Mouse (Mus musculus): Measurements from ENCODE around the gene Cxcl17.
"Not testable (repeated sequence)": the region's sequence is repeated elsewhere in the genome, so short reads cannot be mapped to it uniquely, and the experiment has no call there.

The Cxcl17 gene

DNA sequence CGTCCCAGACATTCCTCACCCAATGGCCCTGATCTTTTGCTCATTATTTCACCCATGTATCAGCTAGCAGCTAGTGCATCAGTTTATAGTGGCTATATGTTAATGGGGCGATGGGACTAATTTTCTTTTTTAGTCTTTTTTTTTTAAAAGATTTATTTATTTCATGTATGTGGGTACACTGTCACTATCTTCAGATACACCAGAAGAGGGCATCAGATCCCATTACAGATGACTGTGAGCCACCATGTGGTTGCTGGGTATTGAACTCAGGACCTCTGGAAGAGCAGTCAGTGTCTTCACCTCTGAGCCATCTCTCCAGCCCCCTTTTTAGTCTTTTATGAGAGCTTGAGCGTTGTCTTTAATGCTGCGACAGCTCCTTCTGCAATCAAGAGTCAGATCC lies 13.7 kb upstream of the Cxcl17 start:
- DNase-seq (ENCODE audit: low read depth, low spot score): not testable (repeated sequence)

DNA sequence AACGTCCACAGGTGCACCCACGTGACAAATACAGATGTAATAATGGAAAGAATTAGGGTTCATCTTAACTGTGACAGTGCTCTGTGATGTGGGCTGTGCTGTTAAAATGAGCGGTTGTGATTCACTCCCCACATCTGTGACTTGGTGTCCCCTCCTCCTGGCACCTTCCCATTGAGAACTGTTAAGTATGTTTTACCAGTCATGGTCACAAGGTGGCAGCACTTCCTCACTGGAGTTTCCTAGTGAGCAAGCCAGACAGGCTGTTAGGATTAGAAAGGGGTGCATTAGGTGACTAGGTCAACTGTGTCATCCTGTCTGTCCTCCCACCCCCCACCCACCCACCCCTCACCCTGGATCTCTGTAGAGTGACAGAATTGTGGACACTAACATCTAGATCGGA lies 11.7 kb upstream of the Cxcl17 start:
- peak; percentile 64 for DNase-seq (ENCODE audit: low read depth, low spot score)

GRCm38 (mm10) chr7:25422286-25422841 lies 9.7 kb upstream of the Cxcl17 start:
- DNase-seq (ENCODE audit: low read depth, low spot score): no peak

DNA sequence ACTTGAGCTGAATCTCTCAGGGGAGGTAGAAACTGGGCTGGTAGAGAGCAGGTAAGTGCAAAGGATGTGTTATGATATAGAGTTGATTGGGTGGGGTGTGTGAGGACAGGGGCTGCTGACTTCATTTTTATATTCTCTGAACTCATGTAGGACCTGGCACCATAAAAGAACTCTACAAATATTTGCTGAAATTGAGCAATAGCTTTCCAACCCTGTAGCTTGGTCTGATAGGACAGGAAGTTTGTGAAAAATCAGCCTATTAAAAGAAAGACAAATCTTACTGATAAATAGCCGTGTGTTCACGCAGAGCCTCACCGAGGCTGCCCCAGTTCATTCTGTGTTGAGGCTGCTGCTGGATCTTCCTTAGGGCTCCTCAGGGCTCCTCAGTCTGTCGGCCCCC lies 7.3 kb upstream of the Cxcl17 start:
- no peak for DNase-seq (ENCODE audit: low read depth, low spot score)

GRCm38 (mm10) chr7:25419536-25419935 lies 6.8 kb upstream of the Cxcl17 start:
- no peak for DNase-seq (ENCODE audit: low read depth, low spot score)

- DNase-seq (ENCODE audit: low read depth, low spot score): no peak
These were observed 4.9 kb upstream of the Cxcl17 start for GRCm38 (mm10) chr7:25417597-25417996.

- no peak for DNase-seq (ENCODE audit: low read depth, low spot score)
These were observed 825 bp downstream of the Cxcl17 start for GRCm38 (mm10) chr7:25411861-25412260.

DNA sequence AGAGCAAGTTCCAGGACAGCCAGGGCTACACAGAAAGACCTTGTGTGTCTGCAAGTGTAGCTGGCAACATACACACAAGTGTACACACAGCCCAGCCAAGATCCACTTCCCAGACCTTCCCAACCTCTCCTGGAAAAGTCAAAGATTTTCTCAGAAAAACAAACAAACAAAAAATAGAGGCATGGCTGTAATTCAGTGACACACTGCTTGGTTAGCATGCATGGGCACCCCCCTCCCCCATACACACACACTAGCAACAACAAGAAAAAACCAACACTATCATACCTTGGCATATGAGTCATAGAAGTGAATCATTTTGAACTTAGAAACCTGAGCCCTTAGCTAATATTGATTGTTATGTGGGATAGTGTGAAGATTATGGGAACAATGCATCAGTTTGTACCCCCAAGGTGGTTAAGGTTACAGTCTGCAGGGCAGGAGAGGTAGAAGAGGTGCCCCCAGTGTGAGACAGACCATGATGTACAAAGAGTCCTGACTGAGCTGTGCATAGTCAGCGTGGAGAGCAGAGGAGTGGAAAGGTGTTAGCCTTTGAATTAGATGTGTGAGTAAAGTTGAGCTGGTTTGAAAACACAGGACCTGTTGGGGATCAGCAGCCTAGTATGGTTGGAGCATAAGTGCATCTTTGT lies 1.6 kb downstream of the Cxcl17 start:
- no peak for DNase-seq (ENCODE audit: low read depth, low spot score)

- no peak for DNase-seq (ENCODE audit: low read depth, low spot score)
These were observed 3.4 kb downstream of the Cxcl17 start for GRCm38 (mm10) chr7:25409114-25409760.

- no peak for DNase-seq (ENCODE audit: low read depth, low spot score)
These were observed 6.2 kb downstream of the Cxcl17 start for GRCm38 (mm10) chr7:25406468-25406867.

GRCm38 (mm10) chr7:25402671-25403101 lies 10.0 kb downstream of the Cxcl17 start:
- DNase-seq (ENCODE audit: low read depth, low spot score): no peak

- no peak for DNase-seq (ENCODE audit: low read depth, low spot score)
These were observed 10.7 kb downstream of the Cxcl17 start for GRCm38 (mm10) chr7:25401986-25402385.

GRCm38 (mm10) chr7:25401551-25401950 lies 11.1 kb downstream of the Cxcl17 start:
- no peak for DNase-seq (ENCODE audit: low read depth, low spot score)

- DNase-seq (ENCODE audit: low read depth, low spot score): not testable (repeated sequence)
These were observed 13.7 kb downstream of the Cxcl17 start for GRCm38 (mm10) chr7:25399028-25399427.

- no peak for DNase-seq (ENCODE audit: low read depth, low spot score)
These were observed 14.1 kb downstream of the Cxcl17 start, which contains the start of gene Lipe for GRCm38 (mm10) chr7:25398610-25399009. TSS of gene Lipe (minus strand) at chr7:25398710.

- no peak for DNase-seq (ENCODE audit: low read depth, low spot score)
These were observed 16.1 kb downstream of the Cxcl17 start for GRCm38 (mm10) chr7:25396621-25397020.

- peak; percentile 86 for DNase-seq (ENCODE audit: low read depth, low spot score)
These were observed 16.8 kb downstream of the Cxcl17 start for GRCm38 (mm10) chr7:25395558-25396521.

- no peak for DNase-seq (ENCODE audit: low read depth, low spot score)
These were observed 17.5 kb downstream of the Cxcl17 start for GRCm38 (mm10) chr7:25395186-25395557.

- DNase-seq (ENCODE audit: low read depth, low spot score): no peak
These were observed 17.9 kb downstream of the Cxcl17 start for GRCm38 (mm10) chr7:25394754-25395153.

DNA sequence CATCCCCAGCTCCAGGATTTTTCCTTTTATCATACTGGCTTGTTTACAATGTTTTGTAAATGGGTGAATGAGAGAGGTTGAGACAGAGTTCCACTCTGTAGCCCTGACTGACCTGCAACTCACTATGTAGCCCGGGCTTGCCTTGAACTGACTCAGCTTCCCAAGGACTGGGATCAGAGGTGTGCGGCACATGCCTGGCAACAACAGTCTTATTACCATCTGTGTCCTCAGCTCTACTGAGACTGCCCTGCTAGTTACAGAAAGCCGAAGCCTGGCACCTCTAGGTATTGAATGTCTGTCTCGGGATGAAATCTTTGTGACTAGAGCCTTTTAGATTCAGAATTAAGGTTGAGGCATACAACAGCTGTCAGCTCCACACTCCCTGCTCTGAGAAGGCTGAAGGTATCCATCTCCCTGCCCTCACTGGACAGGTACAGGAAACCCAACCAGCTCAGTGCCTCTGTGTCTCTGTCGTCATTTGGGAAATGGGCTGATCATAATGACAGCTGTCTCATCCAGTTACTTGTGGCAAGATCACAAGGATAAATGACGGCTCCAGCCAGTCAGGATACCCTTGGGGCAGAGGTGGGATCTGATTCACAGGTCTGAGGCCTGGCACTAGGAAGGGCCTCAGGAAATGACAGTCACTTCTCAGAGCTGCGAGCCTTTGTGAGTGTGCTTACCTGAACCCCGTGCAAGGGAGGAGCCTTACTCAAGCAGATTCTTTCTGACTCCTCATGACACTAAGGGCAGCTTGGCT lies 19.1 kb downstream of the Cxcl17 start:
- no peak for DNase-seq (ENCODE audit: low read depth, low spot score)

DNA sequence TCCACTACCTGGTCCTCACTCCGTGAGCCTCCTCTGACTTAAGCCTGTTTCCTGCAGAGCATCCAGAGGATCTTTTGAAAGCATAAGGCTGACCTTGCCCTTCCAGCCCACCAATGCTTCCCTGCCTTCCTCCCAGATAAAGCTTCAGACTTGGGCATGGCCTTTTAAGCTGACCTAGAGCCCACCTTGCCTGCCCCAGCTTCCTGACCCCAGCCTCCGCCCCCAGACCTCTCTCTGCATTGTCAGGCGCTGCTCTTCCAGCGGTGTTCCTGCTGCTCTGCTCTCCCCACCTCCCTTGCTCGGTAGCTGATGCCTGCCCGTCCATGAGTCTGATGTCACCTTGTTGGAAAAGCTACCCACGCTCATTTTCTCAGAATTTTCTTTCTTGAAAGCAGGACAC lies 19.8 kb downstream of the Cxcl17 start:
- DNase-seq (ENCODE audit: low read depth, low spot score): no peak
